In genomic region chr1:78414421-78414820, GRCm38 (mm10) we compare ENCODE assay signal across 32 mouse cellular contexts.
"Had no signal": no experiment of that assay in that cellular context is flagged by ENCODE, and none has a peak within 500 bp of the region (broad histone marks: within the 10 kb centered on the region; RNA-seq: fewer than 3 reads in every experiment).

No protein-coding gene starts in this region.

- DNase-seq: left cerebral cortex, postnatal 4 days; liver; liver, embryonic 13.5 days; liver, postnatal 0 days; lung, adult 18-20 months; lung, adult 2 months; lung, embryonic 14.5 days; lung, postnatal 10 days; lung, postnatal 14 days; lung, postnatal 36 days; lung, postnatal 4 days; midbrain, embryonic 14.5 days had no signal

- H3K27ac ChIP-seq: limb, embryonic 10.5 days; limb, embryonic 12.5 days; limb, embryonic 13.5 days; limb, embryonic 15.5 days; liver, embryonic 12.5 days; liver, embryonic 13.5 days; liver, embryonic 14.5 days; liver, embryonic 15.5 days; lung, embryonic 15.5 days; macrophage; midbrain, embryonic 10.5 days; midbrain, embryonic 12.5 days; midbrain, embryonic 13.5 days; midbrain, embryonic 15.5 days; neural tube, embryonic 12.5 days had no signal

- H3K4me3 ChIP-seq: limb, embryonic 10.5 days; limb, embryonic 12.5 days; limb, embryonic 13.5 days; limb, embryonic 15.5 days; liver, embryonic 12.5 days; liver, embryonic 13.5 days; liver, embryonic 15.5 days; lung, embryonic 15.5 days; megakaryocyte, embryonic 14.5 days; midbrain, embryonic 10.5 days; midbrain, embryonic 12.5 days; midbrain, embryonic 13.5 days; midbrain, embryonic 15.5 days; myocyte; neural tube, embryonic 12.5 days had no signal

- H3K9ac ChIP-seq: limb, embryonic 12.5 days; limb, embryonic 13.5 days; limb, embryonic 15.5 days; liver, embryonic 12.5 days; liver, embryonic 13.5 days; liver, embryonic 14.5 days; liver, embryonic 15.5 days; liver, postnatal 0 days; lung, embryonic 14.5 days; lung, embryonic 15.5 days; midbrain, embryonic 12.5 days; midbrain, embryonic 13.5 days; midbrain, embryonic 15.5 days; neural tube, embryonic 12.5 days had no signal

- H3K36me3 ChIP-seq: lung, embryonic 15.5 days; midbrain, embryonic 15.5 days had no signal

- H3K4me2 ChIP-seq: limb, embryonic 12.5 days; limb, embryonic 13.5 days; limb, embryonic 15.5 days; liver, embryonic 11.5 days; liver, embryonic 12.5 days; liver, embryonic 13.5 days; liver, embryonic 15.5 days; lung, embryonic 14.5 days; lung, embryonic 15.5 days; midbrain, embryonic 11.5 days; midbrain, embryonic 12.5 days; midbrain, embryonic 13.5 days; midbrain, embryonic 15.5 days; neural tube, embryonic 12.5 days had no signal

- H3K9me3 ChIP-seq: limb, embryonic 10.5 days; limb, embryonic 12.5 days; limb, embryonic 13.5 days; limb, embryonic 15.5 days; liver, embryonic 12.5 days; liver, embryonic 13.5 days; liver, embryonic 15.5 days; lung, embryonic 15.5 days; megakaryocyte, embryonic 14.5 days; midbrain, embryonic 10.5 days; midbrain, embryonic 12.5 days; midbrain, embryonic 13.5 days; midbrain, embryonic 15.5 days; neural tube, embryonic 12.5 days had no signal

- ATAC-seq: liver, embryonic 12.5 days; liver, postnatal 0 days; lung, postnatal 0 days; midbrain, embryonic 13.5 days; midbrain, embryonic 15.5 days; midbrain, embryonic 16.5 days had no signal

- H3K4me1 ChIP-seq: limb, embryonic 12.5 days; limb, embryonic 15.5 days; liver, embryonic 12.5 days; liver, embryonic 13.5 days; lung, embryonic 15.5 days; midbrain, embryonic 12.5 days; midbrain, embryonic 13.5 days; midbrain, embryonic 15.5 days; neural tube, embryonic 12.5 days had no signal

- H3K27me3 ChIP-seq: limb, embryonic 12.5 days; limb, embryonic 13.5 days; limb, embryonic 15.5 days; liver, embryonic 12.5 days; liver, embryonic 13.5 days; liver, embryonic 15.5 days; lung, embryonic 15.5 days; megakaryocyte, embryonic 14.5 days; midbrain, embryonic 12.5 days; midbrain, embryonic 15.5 days; neural tube, embryonic 12.5 days had no signal
